Mouse (Mus musculus) left cerebral cortex, postnatal 10 days (tissue): ENCODE measurements at regions not wholly inside any gene's neighbourhood (a gene's known extent, or its start where the extent isn't known, plus 50 kb on each side); places are given as distances from the start of the nearest gene placed in this dataset.

ENCODE experiments used
- DNase-seq, 2 experiments: peaks; one replicate each; pipeline ENCODE4 v3.0.0; 2021 to 2022; ENCODE audit warnings: low spot score in 2 of 2, mixed read lengths in 1 of 2; ENCODE audit errors: extremely low spot score in 1 of 2
- intact Hi-C: fragments of 180-260 bp; cut with DNase I; formaldehyde crosslinking; loops from one replicate; pipeline ENCODE4 v1.15.1; 2025

DNA sequence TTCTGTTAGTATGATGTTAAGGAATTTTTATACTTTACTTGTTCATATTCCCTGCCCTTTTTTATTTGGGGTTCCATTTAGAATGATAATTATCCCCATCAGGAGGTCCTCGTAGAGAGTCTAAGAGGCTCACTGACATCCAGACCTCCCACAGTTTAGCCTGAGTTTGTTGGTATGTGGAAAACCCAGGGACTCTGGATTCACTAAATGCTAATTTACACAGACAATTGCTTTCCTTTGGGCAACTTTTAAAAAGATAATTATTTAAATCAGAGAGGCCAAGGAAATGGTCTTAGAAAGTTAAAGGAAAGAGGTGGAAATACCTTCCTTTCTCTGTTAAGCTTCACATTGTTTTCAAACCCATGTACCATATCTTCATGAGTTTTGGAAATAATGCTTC lies 312.7 kb upstream of the Xrcc4 start:
- DNase-seq: no peak
- intact Hi-C loops: no loop called here

GRCm38 (mm10) chr13:90401496-90401895 lies 312.1 kb upstream of the Xrcc4 start:
- intact Hi-C loops: no loop called here
- DNase-seq: no peak

- intact Hi-C loops: no loop called here
- no peak for DNase-seq
Measured at GRCm38 (mm10) chr13:90395274-90396023, 306.0 kb upstream of the Xrcc4 start.

GRCm38 (mm10) chr13:90394815-90395241 lies 305.4 kb upstream of the Xrcc4 start:
- intact Hi-C loops: no loop called here
- DNase-seq: peak in 1 of 2 experiments; percentile 57

- no peak for DNase-seq
- intact Hi-C loops: no loop called here
Measured at GRCm38 (mm10) chr13:90392415-90392814, 303.0 kb upstream of the Xrcc4 start.

- intact Hi-C loops: no loop called here
- DNase-seq: no peak
Measured at GRCm38 (mm10) chr13:90376619-90377018, 287.2 kb upstream of the Xrcc4 start.

DNA sequence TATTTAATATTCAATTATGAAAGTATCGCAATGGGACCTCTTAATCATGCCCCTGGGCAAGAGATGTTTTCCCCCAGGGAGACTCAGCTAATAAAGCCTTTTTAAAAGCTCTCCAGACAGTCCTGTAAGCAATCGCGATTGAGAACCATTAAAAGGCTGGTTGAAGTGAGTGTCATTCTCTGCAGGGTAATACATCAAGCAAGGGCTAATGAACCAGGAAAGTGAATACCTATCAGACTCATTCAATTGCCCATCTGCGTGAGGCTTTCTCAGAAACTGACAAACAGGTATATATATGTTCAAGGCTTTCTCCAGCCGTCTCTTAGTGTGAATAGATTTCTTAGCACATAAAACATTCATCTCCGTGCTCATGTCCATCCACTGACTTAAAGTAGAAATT lies 286.8 kb upstream of the Xrcc4 start:
- intact Hi-C loops: no loop called here
- DNase-seq: no peak

DNA sequence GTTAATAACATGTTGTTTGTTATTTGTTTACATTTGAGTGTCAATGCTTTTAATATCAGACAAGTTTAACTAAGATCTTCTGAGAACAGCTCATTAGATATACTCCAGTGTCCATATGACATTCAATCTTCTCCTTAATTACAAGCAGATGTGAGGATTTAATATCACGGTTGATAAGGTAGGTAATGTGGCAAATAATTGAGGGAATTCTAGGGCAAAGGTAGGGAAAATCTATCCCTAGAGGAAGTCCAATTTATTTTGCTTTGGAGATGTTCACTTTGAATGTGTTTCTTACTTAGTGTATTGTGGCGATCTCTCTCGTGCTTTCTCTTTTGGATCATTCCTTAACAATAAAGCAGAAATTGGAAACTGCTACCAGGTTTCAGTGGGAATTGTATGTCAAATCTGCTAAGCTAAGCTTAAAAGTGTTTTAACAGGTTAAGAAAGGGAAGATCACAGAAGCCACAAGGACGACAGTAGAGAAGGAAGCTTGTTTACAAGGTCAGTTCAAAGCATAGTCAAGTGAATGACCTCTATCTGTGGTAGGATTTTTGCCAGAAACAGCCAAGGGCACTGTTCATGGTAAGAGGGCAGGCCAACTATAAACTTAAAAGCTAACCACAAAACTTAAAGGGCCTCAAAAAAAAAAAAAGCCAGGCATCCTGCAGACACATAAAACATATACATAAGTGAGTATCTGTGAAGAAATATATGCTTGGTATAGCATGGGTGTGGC lies 282.2 kb upstream of the Xrcc4 start:
- DNase-seq: no peak
- intact Hi-C loops: no loop called here

DNA sequence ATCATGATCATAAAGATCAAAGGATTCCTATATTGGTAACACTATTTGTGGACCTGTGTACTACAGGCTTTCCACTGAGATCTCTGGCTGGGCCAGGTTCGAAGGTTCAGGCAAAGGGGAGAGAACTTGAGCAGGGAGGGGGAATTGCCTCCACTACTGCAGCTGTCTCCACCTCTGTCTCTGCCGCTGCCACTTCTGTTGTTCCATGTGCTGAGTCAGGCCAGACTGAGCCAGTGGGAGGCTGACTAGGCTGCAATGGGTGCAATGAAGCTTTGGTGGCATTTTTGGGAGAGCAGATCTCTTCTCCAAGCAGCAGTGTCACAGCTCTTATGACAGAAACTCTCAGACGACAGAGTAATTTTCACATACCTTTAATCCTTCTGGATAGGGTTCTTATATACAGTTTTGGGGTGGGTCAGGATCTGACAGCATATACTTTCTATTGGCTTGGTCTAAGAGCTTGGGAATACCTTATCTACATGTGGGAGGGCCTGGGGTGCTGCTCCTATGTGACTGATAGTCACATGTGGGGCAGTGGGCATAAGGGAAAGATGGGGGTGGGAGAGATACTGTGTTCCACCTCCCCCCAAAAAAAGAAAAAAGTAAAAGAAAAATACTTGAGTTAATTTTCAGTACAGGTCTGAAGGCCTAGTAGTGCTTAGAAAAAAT lies 281.5 kb upstream of the Xrcc4 start:
- no peak for DNase-seq
- intact Hi-C loops: no loop called here

DNA sequence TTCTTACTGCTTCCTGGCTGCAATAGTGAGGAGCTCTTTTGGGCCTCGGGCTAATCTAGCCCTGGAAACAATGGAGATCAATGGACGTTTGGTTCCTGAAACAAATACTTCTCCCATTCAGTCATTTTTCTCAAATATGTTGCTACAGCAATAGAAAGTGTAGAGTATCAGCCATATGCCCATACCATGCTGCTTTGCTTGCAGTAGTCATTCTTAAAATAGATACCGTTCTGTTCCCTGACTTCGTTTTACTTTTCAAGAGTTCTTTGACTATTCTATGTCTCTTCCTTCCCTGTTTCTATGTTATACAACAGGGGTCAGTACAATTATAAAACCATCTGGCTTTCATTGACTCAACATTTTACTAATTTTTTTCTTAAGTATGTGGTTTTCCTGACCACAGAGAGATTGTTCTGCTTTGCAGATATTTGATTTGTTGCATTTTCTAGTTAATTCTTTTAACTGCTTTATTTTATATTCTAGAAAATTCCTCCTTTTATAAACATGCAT lies 275.2 kb upstream of the Xrcc4 start:
- intact Hi-C loops: no loop called here
- DNase-seq: no peak

- intact Hi-C loops: no loop called here
- no peak for DNase-seq
Measured at GRCm38 (mm10) chr13:90359861-90360601, 270.6 kb upstream of the Xrcc4 start.

DNA sequence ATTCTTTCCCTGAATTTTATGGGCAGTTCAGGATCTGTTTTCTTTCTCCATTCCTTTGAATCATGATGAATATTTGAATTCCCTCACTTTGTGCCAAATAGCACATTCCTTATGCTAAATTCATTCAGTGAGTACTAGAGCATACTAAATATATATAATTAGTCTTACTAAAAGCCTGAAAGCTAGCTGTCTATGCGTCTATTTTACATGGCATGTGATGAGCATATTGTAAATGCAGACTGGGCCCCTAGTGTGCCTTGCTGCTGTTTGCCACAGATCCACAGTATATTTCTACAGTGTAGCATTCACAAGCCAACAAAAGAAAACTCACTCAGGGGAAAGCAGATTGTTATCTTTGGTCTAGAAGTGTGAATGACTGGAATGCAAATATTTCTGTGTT lies 268.7 kb upstream of the Xrcc4 start:
- intact Hi-C loops: no loop called here
- peak in 1 of 2 experiments; percentile 9 for DNase-seq

GRCm38 (mm10) chr13:90355602-90356001 lies 266.2 kb upstream of the Xrcc4 start:
- no peak for DNase-seq
- intact Hi-C loops: no loop called here

DNA sequence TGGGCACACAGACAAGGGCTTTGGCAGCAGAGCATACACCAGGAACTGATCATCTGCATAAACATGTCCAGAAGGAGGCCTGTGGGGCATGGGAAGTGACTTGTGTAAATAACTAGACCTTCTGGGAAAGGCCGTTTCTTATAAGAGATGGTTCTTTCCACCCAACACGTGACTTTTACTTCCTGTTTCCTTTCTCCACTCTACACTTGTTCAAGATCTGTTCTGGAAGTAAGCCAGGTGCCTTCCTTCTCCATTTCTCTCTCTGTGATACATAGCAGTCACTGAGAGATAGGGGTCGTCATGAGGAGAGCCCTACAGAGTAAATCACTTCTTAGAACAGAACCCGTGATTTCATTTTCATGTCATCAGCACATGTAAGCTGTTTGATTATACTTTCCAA lies 253.4 kb upstream of the Xrcc4 start:
- intact Hi-C loops: no loop called here
- DNase-seq: no peak

- intact Hi-C loops: no loop called here
- no peak for DNase-seq
Measured at GRCm38 (mm10) chr13:90341597-90342212, 252.3 kb upstream of the Xrcc4 start.

- DNase-seq: no peak
- intact Hi-C loops: no loop called here
Measured at GRCm38 (mm10) chr13:90340647-90341160, 251.3 kb upstream of the Xrcc4 start.

DNA sequence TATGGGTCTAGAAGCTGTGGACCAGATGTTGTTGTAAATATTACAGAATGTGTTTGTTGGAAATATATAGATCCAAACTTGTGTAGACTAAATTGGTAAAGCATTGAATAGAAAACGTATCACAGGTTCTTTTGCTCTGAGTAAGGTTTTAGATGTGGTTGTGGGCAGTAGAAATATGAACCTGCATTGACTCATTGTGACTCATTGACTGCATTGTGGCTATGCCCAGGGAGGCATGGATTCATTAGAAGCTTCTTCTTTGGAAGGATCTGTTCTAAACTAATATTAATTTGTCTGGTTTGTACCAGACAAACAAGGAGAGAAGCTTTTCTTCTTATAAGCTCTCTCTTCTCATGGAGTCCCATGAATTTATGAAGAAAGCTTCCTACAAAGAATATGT lies 248.2 kb upstream of the Xrcc4 start:
- DNase-seq: no peak
- intact Hi-C loops: no loop called here

- intact Hi-C loops: no loop called here
- no peak for DNase-seq
Measured at GRCm38 (mm10) chr13:90335741-90336037, 246.3 kb upstream of the Xrcc4 start.
